Mouse (Mus musculus): ENCODE data around the gene Osbpl3.

- no peak for TF ChIP-seq GATA1 (IDR thresholded peaks at IDR 0.05; ENCODE audit: low read length)
- TF ChIP-seq TAL1 (IDR thresholded peaks at IDR 0.05; ENCODE audit: low read length): no peak
These were observed 25.5 kb upstream of the Osbpl3 start for GRCm38 (mm10) chr6:50481460-50481859.
